Mouse (Mus musculus) midbrain, embryonic 10.5 days (tissue): ENCODE data around the gene Eif4e2. TPM values are rescaled to one million over a fixed set of nuclear protein-coding genes. Genes with fewer than 3 reads are reported as not detected.

Experiments used
- DNase-seq: peaks from one replicate; pipeline ENCODE4 v3.0.0-alpha.2; 2017; ENCODE audit warnings: low spot score
- H3K27ac ChIP-seq: fragments of 300-500 bp; sonication (generic); replicated peaks from 2 replicates; pipeline ENCODE4 v1.5.1; 2016; ENCODE audit warnings: mild to moderate bottlenecking
- H3K27me3 ChIP-seq: fragments of 300-500 bp; sonication (generic); 2 replicates; pipeline ENCODE4 v1.6.1; 2016; ENCODE audit warnings: low read depth, mild to moderate bottlenecking; ENCODE audit not compliant: poor library complexity, severe bottlenecking
- H3K36me3 ChIP-seq: fragments of 300-500 bp; sonication (generic); 2 replicates; pipeline ENCODE4 v1.6.1; 2016; ENCODE audit warnings: mild to moderate bottlenecking, moderate library complexity
- H3K4me1 ChIP-seq: fragments of 300-500 bp; sonication (generic); 2 replicates; pipeline ENCODE4 v1.6.1; 2016
- H3K4me3 ChIP-seq: fragments of 300-500 bp; sonication (generic); 2 replicates; pipeline ENCODE4 v1.5.1; 2016; ENCODE audit warnings: mild to moderate bottlenecking, moderate library complexity
- H3K9me3 ChIP-seq: fragments of 300-500 bp; sonication (generic); replicated peaks from 2 replicates; pipeline ENCODE4 v1.6.1; 2016; ENCODE audit warnings: mild to moderate bottlenecking
- WGBS: fragments of 180-500 bp; shearing (Covaris S2); methylation state at CpG from one replicate; pipeline ENCODE4 v1.1.7; 2016; 5-methylcytosine and 5-hydroxymethylcytosine counted together
- polyA plus RNA-seq: library from polyadenylated mRNA; unstranded; fragments of >200 nt; fragmentation: Nextera tagmentation; extraction: Ambion mirVana; gene quantifications from 2 replicates; pipeline ENCODE4 v1.2.1, GENCODE M21; 2016

Eif4e2 gene
- polyA plus RNA-seq, 1 experiment from 2014 or later, result 173 TPM

DNA sequence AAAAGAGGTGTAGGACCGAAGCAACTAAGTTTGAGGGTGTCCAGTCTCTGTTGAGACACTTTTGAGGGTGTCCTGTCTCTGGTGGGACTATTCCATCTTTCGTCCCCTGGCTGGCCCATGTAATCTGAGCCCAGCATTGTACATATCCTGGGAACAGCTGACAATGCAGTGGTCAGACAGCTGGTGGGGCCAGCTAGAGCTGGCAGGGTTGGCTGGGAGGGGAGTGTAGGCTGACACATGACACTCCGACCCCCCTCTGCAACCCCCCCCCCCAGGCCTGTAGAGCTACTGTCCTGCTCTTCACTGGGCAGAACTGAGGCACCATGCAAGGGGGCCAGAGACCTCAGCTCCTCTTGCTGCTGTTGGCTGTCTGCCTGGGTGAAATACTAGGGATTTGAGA, 8.2 kb upstream of the Eif4e2 start:
- no peak overlapping the region for H3K4me3 ChIP-seq
- no peaks in the 10 kb centered on the region for H3K36me3 ChIP-seq
- H3K9me3 ChIP-seq, result no peaks in the 10 kb centered on the region
- peaks cover 15% of the 10 kb centered on the region for H3K4me1 ChIP-seq
- H3K27ac ChIP-seq, result no peak overlapping the region
- 39% methylated on average over 3 of the region's 3 CpGs for WGBS
- DNase-seq, result no peak
- peaks cover 48% of the 10 kb centered on the region for H3K27me3 ChIP-seq

DNA sequence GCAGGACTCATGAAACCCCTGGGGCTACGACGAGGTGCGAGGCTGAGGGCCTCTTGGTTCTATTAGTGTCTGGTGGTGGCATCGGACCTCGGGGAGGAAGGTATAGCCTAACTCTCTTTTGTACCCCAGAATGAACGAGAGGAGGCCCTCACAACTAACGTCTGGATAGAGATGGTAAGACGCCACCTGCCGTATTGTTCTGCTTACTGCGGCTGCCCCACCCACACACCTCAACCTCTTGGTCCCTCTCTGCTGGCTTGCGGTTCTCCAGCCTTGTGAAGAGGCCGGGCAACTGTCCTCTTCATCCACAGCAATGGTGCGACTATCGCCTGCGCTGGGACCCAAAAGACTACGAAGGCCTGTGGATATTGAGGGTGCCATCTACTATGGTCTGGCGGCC, 7.4 kb upstream of the Eif4e2 start:
- peaks cover 48% of the 10 kb centered on the region for H3K27me3 ChIP-seq
- WGBS, result 15% methylated on average over 17 of the region's 17 CpGs
- H3K4me3 ChIP-seq, result no peak overlapping the region
- no peaks in the 10 kb centered on the region for H3K36me3 ChIP-seq
- no peak overlapping the region for H3K27ac ChIP-seq
- no peak for DNase-seq
- H3K9me3 ChIP-seq, result no peaks in the 10 kb centered on the region
- peaks cover 15% of the 10 kb centered on the region for H3K4me1 ChIP-seq

- H3K27me3 ChIP-seq, result peaks cover 27% of the 10 kb centered on the region
- H3K27ac ChIP-seq, result no peak overlapping the region
- peaks cover 26% of the 10 kb centered on the region for H3K4me1 ChIP-seq
- WGBS, result 90% methylated on average over 4 of the region's 4 CpGs
- no peak for DNase-seq
- no peaks in the 10 kb centered on the region for H3K36me3 ChIP-seq
- H3K9me3 ChIP-seq, result no peaks in the 10 kb centered on the region
- no peak overlapping the region for H3K4me3 ChIP-seq
Observed at GRCm38 (mm10) chr1:87211431-87211830, 2.3 kb upstream of the Eif4e2 start.

GRCm38 (mm10) chr1:87214748-87215147, 1.0 kb downstream of the Eif4e2 start:
- peak overlapping the region; percentile 99 for H3K27ac ChIP-seq
- 39% methylated on average over 4 of the region's 4 CpGs for WGBS
- peaks cover 27% of the 10 kb centered on the region for H3K36me3 ChIP-seq
- no peak for DNase-seq
- peak overlapping the region; percentile 84 for H3K4me3 ChIP-seq
- H3K9me3 ChIP-seq, result no peaks in the 10 kb centered on the region
- H3K27me3 ChIP-seq, result no peaks in the 10 kb centered on the region
- H3K4me1 ChIP-seq, result peaks cover 33% of the 10 kb centered on the region

- Histone ChIP-seq H3K27me3 (no peaks in the 10 kb centered on the region), H3K4me1 (peaks cover 30% of the 10 kb centered on the region), H3K4me3 (no peak overlapping the region), H3K36me3 (peaks cover 59% of the 10 kb centered on the region), H3K9me3 (no peaks in the 10 kb centered on the region), H3K27ac (no peak overlapping the region)
- no peak for DNase-seq
- WGBS, result 66% methylated on average over 3 of the region's 3 CpGs
Observed at GRCm38 (mm10) chr1:87217938-87218337, 4.2 kb downstream of the Eif4e2 start.

- no peak overlapping the region for H3K27ac ChIP-seq
- H3K4me1 ChIP-seq, result no peaks in the 10 kb centered on the region
- H3K36me3 ChIP-seq, result peaks cover 100% of the 10 kb centered on the region
- H3K4me3 ChIP-seq, result no peak overlapping the region
- no peaks in the 10 kb centered on the region for H3K9me3 ChIP-seq
- WGBS, result 98% methylated on average over 8 of the region's 8 CpGs
- H3K27me3 ChIP-seq, result no peaks in the 10 kb centered on the region
- no peak for DNase-seq
Observed at GRCm38 (mm10) chr1:87225739-87226138, 12.0 kb downstream of the Eif4e2 start.

- no peak overlapping the region for H3K4me3 ChIP-seq
- no peak for DNase-seq
- no peaks in the 10 kb centered on the region for H3K4me1 ChIP-seq
- no peak overlapping the region for H3K27ac ChIP-seq
- H3K9me3 ChIP-seq, result no peaks in the 10 kb centered on the region
- no peaks in the 10 kb centered on the region for H3K27me3 ChIP-seq
- peaks cover 100% of the 10 kb centered on the region for H3K36me3 ChIP-seq
- WGBS, result 97% methylated on average over 1 of the region's 1 CpGs
Observed at GRCm38 (mm10) chr1:87226409-87227159, 12.9 kb downstream of the Eif4e2 start.

DNA sequence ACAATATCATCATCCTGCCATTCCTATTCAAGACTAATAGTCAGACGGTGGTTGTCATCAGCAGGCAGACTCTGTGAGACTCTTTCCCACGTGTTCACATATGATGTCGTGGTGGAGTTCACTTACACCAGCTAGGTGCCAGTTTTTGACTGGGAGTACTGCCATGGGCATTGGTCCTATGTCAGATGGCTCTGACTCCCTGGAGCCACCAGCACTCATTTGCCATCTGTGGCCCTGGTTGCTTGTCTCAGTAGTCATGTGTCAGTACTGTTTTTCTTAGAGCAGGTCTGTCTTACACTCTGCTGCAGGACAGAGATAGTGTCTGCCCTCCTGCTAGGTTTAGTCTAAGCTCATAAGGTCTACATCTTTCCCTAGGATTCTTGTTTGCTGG, 13.4 kb downstream of the Eif4e2 start:
- Histone ChIP-seq H3K4me3 (no peak overlapping the region), H3K36me3 (peaks cover 100% of the 10 kb centered on the region), H3K9me3 (no peaks in the 10 kb centered on the region), H3K27me3 (no peaks in the 10 kb centered on the region), H3K27ac (no peak overlapping the region), H3K4me1 (no peaks in the 10 kb centered on the region)
- no peak for DNase-seq
- WGBS, result 97% methylated on average over 3 of the region's 3 CpGs

GRCm38 (mm10) chr1:87230606-87231005, 16.9 kb downstream of the Eif4e2 start:
- Histone ChIP-seq H3K9me3 (no peaks in the 10 kb centered on the region), H3K36me3 (peaks cover 99% of the 10 kb centered on the region), H3K27me3 (no peaks in the 10 kb centered on the region), H3K27ac (no peak overlapping the region), H3K4me3 (no peak overlapping the region), H3K4me1 (no peaks in the 10 kb centered on the region)
- WGBS, result 73% methylated on average over 5 of the region's 5 CpGs
- DNase-seq, result no peak

- Histone ChIP-seq H3K4me1 (no peaks in the 10 kb centered on the region), H3K36me3 (peaks cover 99% of the 10 kb centered on the region)
Observed at GRCm38 (mm10) chr1:87232197-87232596, 18.5 kb downstream of the Eif4e2 start.

GRCm38 (mm10) chr1:87239056-87239455, 25.3 kb downstream of the Eif4e2 start:
- H3K27ac ChIP-seq, result no peak overlapping the region
- DNase-seq, result no peak
- no peaks in the 10 kb centered on the region for H3K4me1 ChIP-seq
- H3K4me3 ChIP-seq, result no peak overlapping the region
- WGBS, result 82% methylated on average over 8 of the region's 8 CpGs
- no peaks in the 10 kb centered on the region for H3K9me3 ChIP-seq
- no peaks in the 10 kb centered on the region for H3K27me3 ChIP-seq
- peaks cover 63% of the 10 kb centered on the region for H3K36me3 ChIP-seq

More at GRCm38 (mm10) chr1:87232197-87232596, 18.5 kb downstream of the Eif4e2 start:
- Histone ChIP-seq H3K9me3 (no peaks in the 10 kb centered on the region), H3K27ac (no peak overlapping the region), H3K27me3 (no peaks in the 10 kb centered on the region), H3K4me3 (no peak overlapping the region)
- 71% methylated on average over 7 of the region's 7 CpGs for WGBS
- no peak for DNase-seq

GRCm38 (mm10) chr1:87243021-87243420, 29.3 kb downstream of the Eif4e2 start:
- no peak overlapping the region for H3K27ac ChIP-seq
- no peak overlapping the region for H3K4me3 ChIP-seq
- no peaks in the 10 kb centered on the region for H3K27me3 ChIP-seq
- 91% methylated on average over 8 of the region's 8 CpGs for WGBS
- peaks cover 25% of the 10 kb centered on the region for H3K36me3 ChIP-seq
- H3K9me3 ChIP-seq, result no peaks in the 10 kb centered on the region
- 0 out of 2 replicates have a peak, but pooled peaks cover 6% of the 10 kb centered on the region for H3K4me1 ChIP-seq
- no peak for DNase-seq

DNA sequence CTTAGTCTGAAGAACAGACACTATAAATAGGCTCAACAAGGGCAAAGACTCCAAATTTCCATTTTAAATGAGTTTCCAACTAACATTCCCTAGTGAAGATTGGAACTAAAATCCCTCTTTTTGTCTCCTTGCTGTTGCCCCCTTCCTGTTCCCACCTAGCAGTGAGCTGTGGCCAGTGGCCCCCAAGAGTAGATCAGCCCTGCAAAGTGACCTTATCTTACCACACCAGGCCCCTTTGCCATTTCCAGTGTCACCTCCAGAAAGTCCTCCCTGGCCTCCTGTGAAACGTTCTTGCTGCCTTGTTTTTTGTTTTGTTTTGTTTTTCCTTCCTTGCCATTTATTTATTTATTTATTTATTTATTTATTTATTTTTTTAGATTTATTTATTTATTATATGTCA, 31.7 kb downstream of the Eif4e2 start:
- H3K27ac ChIP-seq, result no peak overlapping the region
- no peaks in the 10 kb centered on the region for H3K27me3 ChIP-seq
- DNase-seq, result no peak
- H3K4me3 ChIP-seq, result no peak overlapping the region
- WGBS, result 45% methylated on average over 1 of the region's 1 CpGs
- H3K36me3 ChIP-seq, result peaks cover under 1% of the 10 kb centered on the region; the same call in 1 of the 2 replicates
- no peaks in the 10 kb centered on the region for H3K9me3 ChIP-seq
- 0 out of 2 replicates have a peak, but pooled peaks cover 6% of the 10 kb centered on the region for H3K4me1 ChIP-seq
